Mouse (Mus musculus): Measurements from ENCODE around the gene Dmwd. TPM values are rescaled to one million over a fixed set of nuclear protein-coding genes. Genes with fewer than 3 reads are reported as not detected.

The Dmwd gene
- total and polyA plus RNA-seq, 3 experiments, result 18.3 to 70.3 (median 51.5) TPM

DNA sequence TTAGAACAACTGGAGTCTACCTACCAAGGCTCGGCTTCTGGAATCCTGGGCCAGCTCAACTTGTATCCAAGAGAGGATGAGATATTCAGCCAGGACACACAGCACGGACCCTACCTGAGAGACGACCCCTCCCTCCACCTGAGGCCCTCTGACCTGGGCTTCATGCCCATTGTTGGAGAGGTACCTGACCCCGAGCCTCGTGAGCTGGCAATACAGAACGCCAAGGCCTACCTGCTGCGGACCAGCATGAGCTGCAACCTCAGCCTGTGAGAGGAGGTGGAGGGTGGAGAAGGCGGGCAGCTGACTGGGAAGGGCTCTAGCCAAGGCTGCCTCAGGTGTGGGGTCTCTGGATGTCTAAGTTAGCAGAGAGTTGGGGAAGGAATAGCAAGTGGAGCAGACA, 20.9 kb upstream of the Dmwd start:
- Histone ChIP-seq H3K4me3 (ENCODE audit: control insufficient read depth in 1 of 2, insufficient read depth in 1 of 2, low read depth in 2 of 2, low read length in 2 of 2) (no peak overlapping the region), H3K27ac (ENCODE audit: control insufficient read depth, low read depth, low read length) (no peak overlapping the region), H3K9me3 (replicated peaks; ENCODE audit: insufficient read depth, low read length) (no peaks in the 10 kb centered on the region), H3K27me3 (ENCODE audit: control insufficient read depth in 1 of 2, insufficient read depth in 2 of 2, low read length in 2 of 2) (no peaks in the 10 kb centered on the region), H3K9ac (ENCODE audit: control insufficient read depth, low read depth, low read length, poor library complexity, severe bottlenecking) (no peak overlapping the region), H3K79me2 (ENCODE audit: control insufficient read depth, insufficient read depth, low read length, poor library complexity) (no peaks in the 10 kb centered on the region), H3K4me1 (ENCODE audit: control insufficient read depth in 1 of 2, insufficient read depth in 2 of 2, low read length in 2 of 2) (no peaks in the 10 kb centered on the region), H3K36me3 (ENCODE audit: control insufficient read depth in 1 of 2, insufficient read depth in 2 of 2, low read length in 2 of 2) (no peaks in the 10 kb centered on the region)
- no peak for DNase-seq (ENCODE audit: low read depth, low spot score)
- no peak for TF ChIP-seq SIN3A (IDR thresholded peaks at IDR 0.05; ENCODE audit: low read length)
- no peak for TF ChIP-seq USF2 (IDR thresholded peaks at IDR 0.05; ENCODE audit: borderline replicate concordance in 1 of 2, insufficient read depth in 1 of 2, low read depth in 1 of 2, low read length in 2 of 2)
- no peak for TF ChIP-seq BHLHE40 (IDR thresholded peaks at IDR 0.05; ENCODE audit: borderline replicate concordance, low read depth, low read length)
- TF ChIP-seq HCFC1 (IDR thresholded peaks at IDR 0.05; ENCODE audit: low read depth, low read length), result no peak
- TF ChIP-seq TAL1 (IDR thresholded peaks at IDR 0.05; ENCODE audit: low read length), result no peak
- TF ChIP-seq KAT2A (conservative IDR thresholded peaks at IDR 0.05; ENCODE audit: low read depth, low read length), result no peak
- no peak for TF ChIP-seq TCF12 (IDR thresholded peaks at IDR 0.05; ENCODE audit: low read depth, low read length)
- TF ChIP-seq EP300 (IDR thresholded peaks at IDR 0.05; ENCODE audit: low read depth in 1 of 2, low read length in 2 of 2), result no peak
- no peak for TF ChIP-seq MAX (IDR thresholded peaks at IDR 0.05; ENCODE audit: low read length)
- TF ChIP-seq GATA1 (IDR thresholded peaks at IDR 0.05; ENCODE audit: low read depth, low read length), result no peak
- no peak for TF ChIP-seq POLR2A (IDR thresholded peaks at IDR 0.05; ENCODE audit: control insufficient read depth in 1 of 2, insufficient read depth in 1 of 2, low read depth in 1 of 2, low read length in 2 of 2, poor library complexity in 1 of 2)
- no peak for TF ChIP-seq POLR2AphosphoS5 (IDR thresholded peaks at IDR 0.05; ENCODE audit: borderline replicate concordance, low read depth, low read length)
- no peak for TF ChIP-seq NRF1 (IDR thresholded peaks at IDR 0.05; ENCODE audit: insufficient read depth, low read depth, low read length, poor library complexity, severe bottlenecking)

DNA sequence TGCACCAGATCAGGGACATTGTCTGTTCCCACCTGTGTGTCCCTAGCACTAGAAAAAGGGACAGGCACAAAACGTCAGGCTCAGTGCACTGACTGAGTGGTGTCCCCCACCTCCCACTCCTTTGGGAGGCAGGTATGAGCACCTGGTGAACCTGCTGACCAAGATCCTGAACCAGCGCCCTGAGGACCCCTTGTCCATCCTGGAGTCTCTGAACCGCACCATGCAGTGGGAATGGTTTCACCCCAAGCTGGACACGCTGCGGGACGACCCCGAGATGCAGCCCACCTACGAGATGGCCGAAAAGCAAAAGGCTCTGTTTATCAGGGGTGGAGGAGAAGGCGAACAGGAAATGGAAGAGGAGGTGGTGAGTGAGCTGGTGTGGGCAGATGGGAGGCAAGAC, 18.6 kb upstream of the Dmwd start:
- no peaks in the 10 kb centered on the region for H3K9me3 ChIP-seq (replicated peaks; ENCODE audit: insufficient read depth, low read length)
- H3K9ac ChIP-seq (ENCODE audit: control insufficient read depth, low read depth, low read length, poor library complexity, severe bottlenecking), result no peak overlapping the region
- no peak overlapping the region for H3K27ac ChIP-seq (ENCODE audit: control insufficient read depth, low read depth, low read length)
- no peaks in the 10 kb centered on the region for H3K27me3 ChIP-seq (ENCODE audit: control insufficient read depth in 1 of 2, insufficient read depth in 2 of 2, low read length in 2 of 2)
- H3K4me3 ChIP-seq (ENCODE audit: control insufficient read depth in 1 of 2, insufficient read depth in 1 of 2, low read depth in 2 of 2, low read length in 2 of 2), result no peak overlapping the region
- no peaks in the 10 kb centered on the region for H3K36me3 ChIP-seq (ENCODE audit: control insufficient read depth in 1 of 2, insufficient read depth in 2 of 2, low read length in 2 of 2)
- no peak for DNase-seq (ENCODE audit: low read depth, low spot score)
- H3K79me2 ChIP-seq (ENCODE audit: control insufficient read depth, insufficient read depth, low read length, poor library complexity), result no peaks in the 10 kb centered on the region
- no peak for TF ChIP-seq TBP (IDR thresholded peaks at IDR 0.05; ENCODE audit: low read depth, low read length)
- TF ChIP-seq BHLHE40 (IDR thresholded peaks at IDR 0.05; ENCODE audit: borderline replicate concordance, low read depth, low read length), result no peak
- no peak for TF ChIP-seq SIN3A (IDR thresholded peaks at IDR 0.05; ENCODE audit: low read length)
- TF ChIP-seq POLR2AphosphoS5 (IDR thresholded peaks at IDR 0.05; ENCODE audit: borderline replicate concordance, low read depth, low read length), result no peak
- TF ChIP-seq ELF1 (IDR thresholded peaks at IDR 0.05; ENCODE audit: low read depth, low read length), result no peak
- no peak for TF ChIP-seq TAL1 (IDR thresholded peaks at IDR 0.05; ENCODE audit: low read length)
- no peak for TF ChIP-seq POLR2AphosphoS2 (IDR thresholded peaks at IDR 0.05; ENCODE audit: low read length)
- TF ChIP-seq ZC3H11A (IDR thresholded peaks at IDR 0.05; ENCODE audit: low read depth, low read length), result no peak
- TF ChIP-seq MEF2A (IDR thresholded peaks at IDR 0.05; ENCODE audit: extremely low read depth, insufficient replicate concordance, low read depth, low read length, poor library complexity, severe bottlenecking), result no peak
- no peaks in the 10 kb centered on the region for H3K4me1 ChIP-seq (ENCODE audit: control insufficient read depth in 1 of 2, insufficient read depth in 2 of 2, low read length in 2 of 2)

Measured in MEL (cell line).